Mouse (Mus musculus) heart, postnatal 36 days (tissue): ENCODE data around the gene Gtpbp2. TPM values are rescaled to one million over a fixed set of nuclear protein-coding genes. Genes with fewer than 3 reads are reported as not detected.

ENCODE experiments used
- DNase-seq, 2 experiments: peaks; one replicate each; pipeline ENCODE4 v3.0.0; 2021 to 2022
- intact Hi-C: fragments of 180-260 bp; cut with DNase I; formaldehyde crosslinking; loops from one replicate; pipeline ENCODE4 v1.15.1; 2025
- total RNA-seq, 2 experiments: library from RNA; stranded (reverse); gene quantifications; 2 replicates each; pipeline ENCODE4 v1.2.3; 2021

Gene Gtpbp2
- total RNA-seq, 2 experiments from 2014 or later: 65.1 to 72.2 TPM

GRCm38 (mm10) chr17:46201151-46201550, 40.3 kb downstream of the Gtpbp2 start:
- intact Hi-C loops: loop anchor here (5.0 kb wide), 1 partner anchor 629 kb away; the partner anchor contains the start of gene Hsp90ab1
- DNase-seq: no peak

- DNase-seq: peak; percentile 91 to 92
- intact Hi-C loops: loop anchor here (2.0 to 5.0 kb wide), 2 partner anchors 46 to 630 kb away; partner anchors contain the start of genes Hsp90ab1, Polr1c and Yipf3
These were observed 41.7 kb downstream of the Gtpbp2 start, which contains the start of the genes Polh and Xpo5 for GRCm38 (mm10) chr17:46202421-46203071. Gene Polh (minus strand): TSS chr17:46202645. Gene Xpo5 (plus strand): TSS chr17:46202782.

- peak in 1 of 2 experiments; percentile 13 for DNase-seq
- intact Hi-C loops: loop anchor here (2.0 to 5.0 kb wide), 2 partner anchors 46 to 631 kb away; partner anchors contain the start of genes Hsp90ab1, Polr1c and Yipf3
These were observed 42.2 kb downstream of the Gtpbp2 start for GRCm38 (mm10) chr17:46203078-46203477.

GRCm38 (mm10) chr17:46206676-46207075, 45.8 kb downstream of the Gtpbp2 start:
- DNase-seq: no peak
- intact Hi-C loops: no loop called here

- intact Hi-C loops: no loop called here
- DNase-seq: no peak
These were observed 49.7 kb downstream of the Gtpbp2 start for GRCm38 (mm10) chr17:46210550-46210949.

Other genes starting within 250 kb of the Gtpbp2 start
- gene Vegfa, start 128.7 kb upstream of the Gtpbp2 start, total RNA-seq: 100 to 1,000 TPM; 203 to 277 TPM
- gene Mrps18a, start 50.0 kb upstream of the Gtpbp2 start, total RNA-seq: 100 to 1,000 TPM; 131 to 140 TPM
- gene Rsph9, start 16.8 kb upstream of the Gtpbp2 start, total RNA-seq: 1 to 10 TPM in 1 of 2 experiments, under 1 TPM in 1; 0.94 to 1.4 TPM
- 10 to 100 TPM; 21.0 to 21.8 TPM for gene Mad2l1bp, start 7.5 kb upstream of the Gtpbp2 start, total RNA-seq
- 10 to 100 TPM in 1 of 2 experiments, 1 to 10 TPM in 1; 8.5 to 10.3 TPM for gene Polh, start 41.6 kb downstream of the Gtpbp2 start, total RNA-seq
- gene Xpo5, start 41.8 kb downstream of the Gtpbp2 start, total RNA-seq: 10 to 100 TPM; 20.8 to 21.7 TPM
- 10 to 100 TPM; 22.2 to 25.1 TPM for gene Polr1c, start 87.0 kb downstream of the Gtpbp2 start, total RNA-seq
- gene Yipf3, start 87.0 kb downstream of the Gtpbp2 start, total RNA-seq: 10 to 100 TPM; 83.3 to 86.2 TPM
- gene Lrrc73, start 92.5 kb downstream of the Gtpbp2 start, total RNA-seq: under 1 TPM; 0.22 to 0.30 TPM
- gene Tjap1, start 122.0 kb downstream of the Gtpbp2 start, total RNA-seq: 10 to 100 TPM; 33.8 to 43.6 TPM
- gene Dlk2, start 136.4 kb downstream of the Gtpbp2 start, total RNA-seq: under 1 TPM; 0.39 to 0.60 TPM
- gene Abcc10, start 167.3 kb downstream of the Gtpbp2 start, total RNA-seq: 1 to 10 TPM; 3.8 to 4.9 TPM
- gene Zfp318, start 222.7 kb downstream of the Gtpbp2 start, total RNA-seq: 10 to 100 TPM; 17.6 to 19.1 TPM